Mouse (Mus musculus): ENCODE data around the gene Zfp560. TPM values are rescaled to one million over a fixed set of nuclear protein-coding genes. Genes with fewer than 3 reads are reported as not detected.
"Not testable (repeated sequence)": the region's sequence is repeated elsewhere in the genome, so short reads cannot be mapped to it uniquely, and the experiment has no call there.

Gene Zfp560
- polyA plus RNA-seq, 1 experiment from 2014 or later = 34.9 TPM

- H3K4me3 ChIP-seq (replicated peaks); H3K9ac ChIP-seq (replicated peaks); H3K9me3 ChIP-seq; H3K4me1 ChIP-seq (replicated peaks); H3K36me3 ChIP-seq; ATAC-seq (ENCODE audit: insufficient number of reproducible peaks, insufficient read depth, low FRiP score, low TSS enrichment, low read depth); H3K27ac ChIP-seq; H3K27me3 ChIP-seq; H3K4me2 ChIP-seq: not testable (repeated sequence)
- 87% methylated on average over 5 of the region's 5 CpGs for WGBS
Observed at GRCm38 (mm10) chr9:20295562-20295961, 89.4 kb downstream of the Zfp560 start.

Other genes starting within 250 kb of the Zfp560 start
- gene Olfr870, start 211.1 kb downstream of the Zfp560 start, polyA plus RNA-seq (2016; fragmentation: Nextera tagmentation; extraction: Ambion mirVana) = not detected in 2 replicates
- gene Olfr871, start 173.0 kb downstream of the Zfp560 start, polyA plus RNA-seq (2016; fragmentation: Nextera tagmentation; extraction: Ambion mirVana) = not detected in 2 replicates
- not detected in 2 replicates for gene Olfr872, start 148.1 kb downstream of the Zfp560 start, polyA plus RNA-seq (2016; fragmentation: Nextera tagmentation; extraction: Ambion mirVana)
- not detected in 2 replicates for gene Olfr39, start 102.8 kb downstream of the Zfp560 start, polyA plus RNA-seq (2016; fragmentation: Nextera tagmentation; extraction: Ambion mirVana)
- gene Olfr873, start 86.6 kb downstream of the Zfp560 start, polyA plus RNA-seq (2016; fragmentation: Nextera tagmentation; extraction: Ambion mirVana) = not detected in 2 replicates
- gene Olfr18, start 49.1 kb downstream of the Zfp560 start, polyA plus RNA-seq (2016; fragmentation: Nextera tagmentation; extraction: Ambion mirVana) = not detected in 2 replicates
- 33.9 and 35.0 TPM in 2 replicates for gene Zfp26, start 75.0 kb upstream of the Zfp560 start, polyA plus RNA-seq (2016; fragmentation: Nextera tagmentation; extraction: Ambion mirVana)
- gene Zfp426, start 107.6 kb upstream of the Zfp560 start, polyA plus RNA-seq (2016; fragmentation: Nextera tagmentation; extraction: Ambion mirVana) = 21.4 and 22.8 TPM in 2 replicates
- gene Zfp266, start 136.2 kb upstream of the Zfp560 start, polyA plus RNA-seq (2016; fragmentation: Nextera tagmentation; extraction: Ambion mirVana) = 160 and 170 TPM in 2 replicates
- gene Zfp846, start 196.1 kb upstream of the Zfp560 start, polyA plus RNA-seq (2016; fragmentation: Nextera tagmentation; extraction: Ambion mirVana) = 21.4 and 23.2 TPM in 2 replicates

Data from limb, embryonic 12.5 days (tissue).